Mouse (Mus musculus): ENCODE measurements around the gene Plpp3. TPM values are rescaled to one million over a fixed set of nuclear protein-coding genes. Genes with fewer than 3 reads are reported as not detected.

Gene Plpp3
- total and polyA plus RNA-seq, 3 experiments, result not detected

GRCm38 (mm10) chr4:105182249-105182648 lies 25.1 kb downstream of the Plpp3 start:
- no peaks in the 10 kb centered on the region for H3K9me3 ChIP-seq (replicated peaks; ENCODE audit: insufficient read depth, low read length)

GRCm38 (mm10) chr4:105184490-105184889 lies 27.3 kb downstream of the Plpp3 start:
- TF ChIP-seq POLR2A (IDR thresholded peaks at IDR 0.05; ENCODE audit: control insufficient read depth in 1 of 2, insufficient read depth in 1 of 2, low read depth in 1 of 2, low read length in 2 of 2, poor library complexity in 1 of 2) (no peak), CHD1 (IDR thresholded peaks at IDR 0.05; ENCODE audit: low read depth, low read length) (no peak), RAD21 (IDR thresholded peaks at IDR 0.05; ENCODE audit: low read depth, low read length) (no peak), ELF1 (IDR thresholded peaks at IDR 0.05; ENCODE audit: low read depth, low read length) (no peak), TCF12 (IDR thresholded peaks at IDR 0.05; ENCODE audit: low read depth, low read length) (no peak)
- Histone ChIP-seq H3K27me3 (ENCODE audit: control insufficient read depth in 1 of 2, insufficient read depth in 2 of 2, low read length in 2 of 2) (no peaks in the 10 kb centered on the region), H3K79me2 (ENCODE audit: control insufficient read depth, insufficient read depth, low read length, poor library complexity) (no peaks in the 10 kb centered on the region), H3K9ac (ENCODE audit: control insufficient read depth, low read depth, low read length, poor library complexity, severe bottlenecking) (no peak overlapping the region), H3K4me3 (ENCODE audit: control insufficient read depth in 1 of 2, insufficient read depth in 1 of 2, low read depth in 2 of 2, low read length in 2 of 2) (no peak overlapping the region), H3K27ac (ENCODE audit: control insufficient read depth, low read depth, low read length) (no peak overlapping the region), H3K4me1 (ENCODE audit: control insufficient read depth in 1 of 2, insufficient read depth in 2 of 2, low read length in 2 of 2) (no peaks in the 10 kb centered on the region), H3K36me3 (ENCODE audit: control insufficient read depth in 1 of 2, insufficient read depth in 2 of 2, low read length in 2 of 2) (no peaks in the 10 kb centered on the region), H3K9me3 (replicated peaks; ENCODE audit: insufficient read depth, low read length) (no peaks in the 10 kb centered on the region)
- DNase-seq (ENCODE audit: low read depth, low spot score), result no peak

More at GRCm38 (mm10) chr4:105182249-105182648, 25.1 kb downstream of the Plpp3 start:
- Histone ChIP-seq H3K27ac (ENCODE audit: control insufficient read depth, low read depth, low read length) (no peak overlapping the region), H3K79me2 (ENCODE audit: control insufficient read depth, insufficient read depth, low read length, poor library complexity) (no peaks in the 10 kb centered on the region), H3K36me3 (ENCODE audit: control insufficient read depth in 1 of 2, insufficient read depth in 2 of 2, low read length in 2 of 2) (no peaks in the 10 kb centered on the region), H3K4me1 (ENCODE audit: control insufficient read depth in 1 of 2, insufficient read depth in 2 of 2, low read length in 2 of 2) (no peaks in the 10 kb centered on the region), H3K27me3 (ENCODE audit: control insufficient read depth in 1 of 2, insufficient read depth in 2 of 2, low read length in 2 of 2) (no peaks in the 10 kb centered on the region), H3K9ac (ENCODE audit: control insufficient read depth, low read depth, low read length, poor library complexity, severe bottlenecking) (no peak overlapping the region), H3K4me3 (ENCODE audit: control insufficient read depth in 1 of 2, insufficient read depth in 1 of 2, low read depth in 2 of 2, low read length in 2 of 2) (no peak overlapping the region)
- DNase-seq (ENCODE audit: low read depth, low spot score), result no peak
- TF ChIP-seq UBTF (IDR thresholded peaks at IDR 0.05; ENCODE audit: borderline replicate concordance, insufficient read depth, low read depth, low read length) (no peak), HCFC1 (IDR thresholded peaks at IDR 0.05; ENCODE audit: low read depth, low read length) (no peak), KAT2A (conservative IDR thresholded peaks at IDR 0.05; ENCODE audit: low read depth, low read length) (no peak), TCF12 (IDR thresholded peaks at IDR 0.05; ENCODE audit: low read depth, low read length) (no peak), TBP (IDR thresholded peaks at IDR 0.05; ENCODE audit: low read depth, low read length) (no peak), USF1 (IDR thresholded peaks at IDR 0.05; ENCODE audit: low read depth, low read length) (no peak), NELFE (IDR thresholded peaks at IDR 0.05; ENCODE audit: low read depth, low read length) (no peak), ZKSCAN1 (IDR thresholded peaks at IDR 0.05; ENCODE audit: low read depth, low read length) (no peak), MEF2A (IDR thresholded peaks at IDR 0.05; ENCODE audit: extremely low read depth, insufficient replicate concordance, low read depth, low read length, poor library complexity, severe bottlenecking) (no peak), CTCF (IDR thresholded peaks at IDR 0.05 in 2 of 3, conservative IDR thresholded peaks at IDR 0.05 in 1 of 3; ENCODE audit: control insufficient read depth in 1 of 3, insufficient read depth in 1 of 3, low read depth in 2 of 3, low read length in 3 of 3, poor library complexity in 1 of 3, severe bottlenecking in 1 of 3) (no peak), CHD2 (IDR thresholded peaks at IDR 0.05; ENCODE audit: low read length) (no peak), MAX (IDR thresholded peaks at IDR 0.05; ENCODE audit: low read length) (no peak), USF2 (IDR thresholded peaks at IDR 0.05; ENCODE audit: borderline replicate concordance in 1 of 2, insufficient read depth in 1 of 2, low read depth in 1 of 2, low read length in 2 of 2) (no peak), MXI1 (IDR thresholded peaks at IDR 0.05; ENCODE audit: low read depth, low read length) (no peak), CHD1 (IDR thresholded peaks at IDR 0.05; ENCODE audit: low read depth, low read length) (no peak), MYB (IDR thresholded peaks at IDR 0.05; ENCODE audit: low read depth, low read length) (no peak), ZNF384 (IDR thresholded peaks at IDR 0.05; ENCODE audit: low read depth, low read length) (no peak)
